Mouse (Mus musculus) thymus, postnatal 0 days (tissue): ENCODE measurements at regions not wholly inside any gene's neighbourhood (a gene's known extent, or its start where the extent isn't known, plus 50 kb on each side); places are given as distances from the start of the nearest gene placed in this dataset.

ENCODE experiments used
- DNase-seq: peaks from one replicate; pipeline ENCODE4 v3.0.0-alpha.2; 2015; ENCODE audit warnings: low spot score

GRCm38 (mm10) chr7:111136066-111136639, 53.3 kb upstream of the Eif4g2 start:
- no peak for DNase-seq

- no peak for DNase-seq
These were observed 51.7 kb upstream of the Eif4g2 start for GRCm38 (mm10) chr7:111134496-111134895.
